Mouse (Mus musculus): ENCODE results near the gene Cept1. TPM values are rescaled to one million over a fixed set of nuclear protein-coding genes. Genes with fewer than 3 reads are reported as not detected.
"Not testable (repeated sequence)": the region's sequence is repeated elsewhere in the genome, so short reads cannot be mapped to it uniquely, and the experiment has no call there.

Cept1 gene
- total RNA-seq (2021): 10 to 100 TPM; 30.4 to 33.1 TPM
- long read RNA-seq, experiment 1, transcript Cept1-202 (9 exons, 2,814 nt): major isoform, 12 of 19 reads
- long read RNA-seq, experiment 1, partial matches to known transcripts: 2 of 19 reads
- long read RNA-seq, experiment 1, other reads (novel, unspliced or antisense): 1 of 19 reads
- long read RNA-seq, experiment 2, transcript Cept1-202 (9 exons, 2,814 nt): major isoform, 21 of 33 reads
- long read RNA-seq, experiment 2, partial matches to known transcripts: 1 of 33 reads
- long read RNA-seq, experiment 2, other reads (novel, unspliced or antisense): 9 of 33 reads

DNA sequence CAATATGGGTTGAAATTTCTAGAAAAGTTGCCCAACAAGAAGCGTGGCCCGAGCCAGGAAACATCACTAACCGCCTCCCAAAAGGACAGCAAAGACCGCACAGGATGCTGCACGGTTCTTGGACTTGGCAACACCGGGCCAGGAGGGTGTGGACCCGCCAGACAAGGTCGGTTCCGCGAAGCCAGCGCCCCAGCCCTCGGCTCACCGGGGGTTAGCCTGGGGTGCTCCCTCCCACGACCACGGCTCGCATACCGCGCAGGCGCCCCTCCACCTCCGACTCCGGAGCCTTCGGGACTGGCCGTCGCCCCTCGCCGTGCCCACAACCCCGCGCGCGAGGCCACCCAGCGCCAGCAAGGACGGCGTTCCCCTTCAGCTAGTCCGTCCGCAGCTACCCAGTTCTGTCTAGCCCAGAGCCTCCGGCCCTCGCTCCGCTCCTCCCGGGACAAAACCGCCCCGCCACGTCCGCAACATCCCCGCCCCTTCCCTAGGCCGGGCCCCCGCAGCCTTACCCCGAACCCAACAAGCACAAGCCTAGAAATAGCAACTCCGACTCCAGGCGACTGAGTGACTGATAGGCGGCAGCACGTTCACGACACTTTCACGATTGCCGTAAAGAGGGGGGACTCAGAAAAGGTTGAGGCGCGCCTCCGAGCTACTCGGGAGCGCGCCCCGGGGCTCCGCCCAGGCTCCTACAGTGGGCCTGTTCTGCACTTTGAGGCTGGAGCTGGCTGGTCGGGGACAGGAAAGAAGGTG, at the start of gene Cept1, which contains the start of gene Dram2:
Cept1 (minus strand) TSS at position 632 of the 753 bp plus-strand sequence.
Dram2 (plus strand) TSS at position 628 of the 753 bp plus-strand sequence.
- peak; percentile 61 to 82 for DNase-seq (ENCODE audit: low spot score in 2 of 2)

DNA sequence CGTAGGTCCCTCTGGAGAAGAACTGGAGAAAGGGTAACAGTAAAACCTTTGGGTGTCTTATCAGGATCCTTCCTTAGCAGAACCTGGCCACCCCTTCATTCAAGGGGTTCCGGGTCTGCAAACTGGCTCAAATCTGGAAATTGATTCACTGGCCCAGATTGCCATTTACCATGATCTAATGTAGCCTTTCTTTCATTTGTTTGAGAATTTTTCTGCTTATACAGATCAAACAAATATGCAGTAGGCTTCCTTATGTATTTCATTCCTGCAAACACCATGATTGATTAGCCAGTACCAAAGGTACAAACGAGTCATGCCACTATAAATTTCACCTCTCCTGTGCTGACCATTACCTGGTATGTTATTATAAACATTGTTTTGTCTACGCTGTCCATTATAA, 46.0 kb upstream of the Cept1 start:
- DNase-seq (ENCODE audit: low spot score in 2 of 2): not testable (repeated sequence)

DNA sequence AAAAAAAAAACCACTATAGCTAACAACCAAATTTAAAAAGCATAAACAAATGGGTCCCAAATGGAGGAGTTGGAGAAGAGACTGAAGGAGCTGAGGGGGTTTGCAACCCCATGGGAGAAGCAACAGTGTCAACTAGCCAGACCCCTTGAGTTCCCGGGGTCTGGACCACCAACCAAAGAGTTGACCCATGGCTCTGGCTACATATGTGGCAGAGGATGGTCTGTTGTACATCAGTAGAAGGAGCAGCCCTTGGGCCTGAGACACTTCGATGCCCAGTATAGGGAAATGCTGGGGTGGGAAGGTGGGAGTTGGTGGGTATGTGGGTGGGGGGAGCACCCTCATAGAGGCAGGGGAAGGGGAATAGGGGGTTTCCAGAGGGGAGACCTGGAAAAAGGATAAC, 31.7 kb upstream of the Cept1 start:
- DNase-seq (ENCODE audit: low spot score in 2 of 2): no peak

DNA sequence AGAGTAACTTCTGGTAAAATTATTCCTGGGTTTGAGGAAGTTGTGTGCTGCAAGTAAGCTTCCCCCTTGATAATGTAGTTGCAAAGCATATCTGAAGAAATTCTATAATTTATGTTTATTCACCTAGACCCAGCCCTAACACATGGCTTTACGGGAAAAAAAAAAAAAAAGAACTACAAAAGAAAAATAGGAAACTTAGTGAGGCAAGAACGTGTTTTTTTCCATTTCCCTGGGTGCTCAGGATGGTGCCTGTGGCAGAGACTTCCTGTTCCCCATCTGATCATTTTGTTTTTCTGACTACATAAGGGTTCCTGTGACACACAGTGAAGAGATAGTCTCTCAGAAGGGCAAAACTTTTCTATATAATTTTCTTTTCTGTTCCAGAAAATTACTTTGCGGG, 25.6 kb upstream of the Cept1 start:
- no peak for DNase-seq (ENCODE audit: low spot score in 2 of 2)

DNA sequence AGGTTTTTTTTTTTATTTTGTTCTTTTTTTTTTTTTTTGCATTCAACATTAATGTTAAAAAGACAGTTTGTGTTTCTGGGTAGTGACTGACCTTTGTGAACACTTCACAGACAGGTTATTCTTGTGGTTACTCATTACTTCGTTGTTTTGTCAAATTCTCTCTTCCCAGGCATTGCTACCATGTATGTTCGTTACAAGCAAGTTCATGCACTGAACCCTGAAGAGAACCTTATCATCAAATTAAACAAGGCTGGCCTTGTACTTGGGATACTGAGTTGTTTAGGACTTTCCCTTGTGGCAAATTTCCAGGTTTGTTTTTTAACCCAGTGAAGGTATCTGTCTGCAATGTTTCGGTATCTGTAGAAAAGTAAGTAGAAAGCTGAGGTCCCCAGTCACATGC, 18.3 kb upstream of the Cept1 start:
- no peak for DNase-seq (ENCODE audit: low spot score in 2 of 2)

DNA sequence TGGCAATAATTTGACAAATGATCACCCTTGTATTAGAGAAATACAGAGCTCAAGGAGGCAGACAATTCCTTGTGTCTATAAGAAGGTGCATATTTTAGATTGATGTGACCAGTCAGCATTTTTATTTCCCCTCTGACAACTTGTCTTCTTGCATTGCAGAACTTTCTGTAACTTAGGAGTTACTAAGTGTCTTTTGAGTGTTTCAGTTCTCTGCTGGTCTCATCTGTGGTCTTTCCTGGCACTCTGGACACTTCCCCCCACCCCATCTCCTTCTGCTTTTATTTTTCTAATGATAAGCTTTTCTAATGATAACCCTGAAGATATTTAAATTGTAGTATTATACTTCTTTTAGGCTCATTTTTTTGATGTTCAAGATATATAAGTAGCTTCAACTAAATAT, 10.7 kb upstream of the Cept1 start:
- no peak for DNase-seq (ENCODE audit: low spot score in 2 of 2)

DNA sequence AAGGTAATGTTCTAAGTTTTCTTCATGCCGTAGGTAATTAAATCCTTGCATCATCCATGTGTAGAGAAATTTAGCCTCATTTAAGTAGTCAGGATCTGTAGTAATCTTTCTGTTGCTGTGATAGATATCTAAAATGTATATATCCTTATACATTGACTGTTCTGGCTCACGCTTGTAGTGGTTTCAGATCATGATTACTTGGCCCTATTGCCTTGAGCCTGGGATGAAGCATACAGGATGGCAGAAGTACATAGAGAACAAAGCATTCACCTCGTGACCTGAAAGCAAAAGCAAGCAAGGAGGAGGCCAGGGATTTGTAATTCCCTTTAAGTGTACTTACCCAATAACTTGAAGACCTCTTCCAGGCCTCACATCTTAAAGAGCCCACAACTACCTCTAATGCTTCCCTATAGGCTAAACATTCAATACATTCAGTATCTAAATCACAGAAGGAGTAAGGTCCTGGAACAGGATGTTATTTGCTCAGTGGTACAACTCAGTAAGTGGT, 8.2 kb upstream of the Cept1 start:
- DNase-seq (ENCODE audit: low spot score in 2 of 2): no peak

DNA sequence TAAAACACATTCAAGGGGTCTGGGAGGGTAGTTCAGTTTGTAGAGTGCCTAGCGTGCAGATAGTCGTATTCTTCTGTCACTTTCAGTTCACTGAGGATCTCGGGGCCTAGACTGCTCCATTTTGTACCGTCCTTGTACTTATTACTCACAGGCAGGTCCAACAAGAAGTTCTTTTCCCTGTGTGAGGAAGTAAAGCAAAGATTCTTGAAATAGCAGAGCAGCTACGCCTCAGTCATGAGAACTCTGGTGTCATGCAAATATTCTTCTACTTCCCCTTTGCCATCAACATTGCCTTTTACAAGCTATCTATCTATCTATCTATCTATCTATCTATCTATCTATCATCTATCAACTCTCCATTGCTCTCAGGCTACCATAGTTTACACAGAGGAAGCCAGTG, 5.8 kb upstream of the Cept1 start:
- no peak for DNase-seq (ENCODE audit: low spot score in 2 of 2)

DNA sequence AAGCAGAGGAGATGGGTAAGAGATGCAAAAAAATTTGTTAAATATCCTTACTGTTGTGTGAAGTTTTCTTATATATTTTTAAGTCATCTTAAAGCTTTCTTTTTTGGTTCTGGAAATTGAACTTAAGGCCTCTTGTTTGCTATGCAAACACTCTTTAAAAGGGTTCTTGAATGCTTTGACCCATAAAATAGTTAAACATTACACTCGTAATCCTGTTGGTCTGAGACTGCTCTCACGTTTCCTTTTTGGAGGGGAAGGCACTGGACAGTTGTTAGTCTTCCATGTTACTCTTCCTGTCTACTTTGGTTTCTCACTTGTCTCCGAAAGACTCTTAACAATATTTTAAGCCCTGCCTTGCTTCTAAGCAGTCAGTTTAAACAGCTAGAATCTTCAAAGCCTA, 1.4 kb upstream of the Cept1 start:
- no peak for DNase-seq (ENCODE audit: low spot score in 2 of 2)

DNA sequence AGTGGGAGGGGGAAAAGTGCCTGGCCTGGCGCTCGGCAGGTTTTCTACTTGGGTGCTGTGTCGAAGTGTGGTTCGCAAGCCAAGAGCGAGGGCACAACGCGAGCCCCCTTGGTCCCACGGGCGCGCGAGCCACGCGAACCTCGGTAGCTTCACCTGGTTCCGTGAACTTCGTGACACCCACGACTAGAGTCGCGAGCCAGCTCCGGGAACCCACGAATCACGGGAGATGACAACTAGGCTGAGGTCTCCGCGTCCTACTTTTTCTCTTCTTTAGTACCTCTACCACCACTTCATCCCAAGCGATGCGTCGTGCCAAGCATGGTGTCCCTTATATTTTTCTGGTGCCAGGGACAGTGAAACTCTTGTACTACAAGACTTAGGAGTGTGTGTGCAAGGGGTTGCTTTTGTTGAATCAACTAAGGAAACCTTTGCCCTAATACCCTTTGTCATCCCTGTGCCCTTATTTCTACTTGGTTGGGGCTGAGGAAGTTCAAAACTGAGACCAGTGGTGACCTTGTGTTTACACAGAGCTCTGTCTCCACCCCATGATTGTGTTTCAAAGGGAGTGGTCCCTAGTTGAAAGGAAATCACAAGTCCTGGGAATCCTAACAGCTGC, 430 bp upstream of the Cept1 start:
- no peak for DNase-seq (ENCODE audit: low spot score in 2 of 2)

DNA sequence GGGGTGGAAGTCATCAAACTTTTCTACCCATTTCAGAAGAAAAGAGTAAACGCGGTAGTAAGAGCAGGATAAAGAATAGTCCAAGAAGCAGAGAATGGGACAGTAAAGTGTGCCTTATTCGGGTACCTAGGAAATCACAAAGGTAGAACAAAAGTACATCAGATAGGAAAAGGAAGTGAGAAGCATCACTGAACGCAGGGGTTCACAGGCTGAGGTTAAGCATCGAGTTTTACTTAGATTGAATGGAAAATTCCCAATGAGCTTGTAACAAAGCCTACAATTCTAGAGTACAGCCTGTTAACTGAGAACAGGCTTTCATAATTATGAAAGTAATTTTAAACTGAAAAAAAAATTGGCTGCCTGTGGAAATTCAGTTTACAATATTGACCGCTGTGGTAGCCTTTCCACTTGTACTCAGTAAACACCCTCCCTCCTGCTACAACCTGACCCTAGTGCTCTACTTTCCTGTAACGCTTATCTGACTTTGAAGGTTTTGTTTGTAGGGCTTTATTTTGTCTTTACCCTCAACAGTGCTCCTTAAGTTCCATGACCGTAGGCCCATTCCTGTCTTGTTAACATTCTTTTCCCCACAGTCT, 2.8 kb downstream of the Cept1 start:
- DNase-seq (ENCODE audit: low spot score in 2 of 2): no peak

DNA sequence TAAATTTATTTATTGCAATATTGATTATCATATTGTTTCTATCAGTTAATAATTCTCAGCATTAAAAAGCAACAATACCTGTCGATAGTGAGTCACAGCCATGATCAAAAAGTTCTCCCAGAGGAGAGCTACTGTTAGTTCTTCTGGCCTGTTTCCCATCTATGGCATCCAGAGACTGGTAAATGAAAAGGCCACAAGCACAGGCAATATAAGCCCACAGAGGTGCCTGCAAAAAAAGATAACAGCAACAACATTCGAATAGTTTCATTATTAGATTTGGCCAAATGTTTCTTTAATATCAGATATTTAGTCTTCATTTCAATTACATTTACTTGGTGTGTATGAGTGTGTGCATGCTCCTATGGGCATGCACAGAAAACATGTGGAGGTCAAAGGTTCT, 14.3 kb downstream of the Cept1 start:
- no peak for DNase-seq (ENCODE audit: low spot score in 2 of 2)

DNA sequence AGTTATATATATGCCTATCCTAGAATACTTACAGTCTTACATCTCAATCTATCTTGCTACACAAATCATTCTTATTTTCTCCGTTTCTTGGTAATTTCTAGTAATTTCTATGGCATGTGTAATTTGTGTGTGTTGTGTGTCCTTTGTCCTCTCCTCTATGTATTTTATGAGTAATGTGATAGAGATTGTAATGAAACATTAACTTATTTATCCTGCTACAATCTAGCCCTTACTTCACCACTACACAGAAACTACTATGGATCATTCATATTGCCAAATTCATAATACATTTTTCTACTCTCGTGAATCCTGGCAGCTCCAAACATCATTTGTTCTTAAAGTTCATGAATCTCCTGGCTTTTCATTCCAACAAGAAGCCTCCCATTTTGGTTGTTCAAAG, 19.6 kb downstream of the Cept1 start:
- no peak for DNase-seq (ENCODE audit: low spot score in 2 of 2)

DNA sequence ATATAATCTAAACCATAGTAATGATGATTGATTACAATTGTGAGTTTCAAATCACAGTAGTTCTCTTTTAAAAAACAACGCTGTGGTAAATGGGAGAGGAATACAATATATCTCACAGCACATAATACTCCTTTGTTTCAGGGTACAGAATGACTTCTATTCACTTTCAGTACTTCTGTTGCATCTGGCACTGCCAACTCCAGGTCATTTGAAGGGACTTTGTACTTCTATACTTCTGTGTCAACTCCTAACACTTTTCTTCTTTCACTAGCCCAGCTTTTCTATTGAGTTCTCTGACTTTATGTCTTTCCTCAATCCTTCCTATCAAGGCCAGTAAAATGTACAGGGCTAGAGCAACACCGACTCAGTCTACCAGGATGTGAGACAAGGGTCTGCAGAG, 21.2 kb downstream of the Cept1 start:
- no peak for DNase-seq (ENCODE audit: low spot score in 2 of 2)

DNA sequence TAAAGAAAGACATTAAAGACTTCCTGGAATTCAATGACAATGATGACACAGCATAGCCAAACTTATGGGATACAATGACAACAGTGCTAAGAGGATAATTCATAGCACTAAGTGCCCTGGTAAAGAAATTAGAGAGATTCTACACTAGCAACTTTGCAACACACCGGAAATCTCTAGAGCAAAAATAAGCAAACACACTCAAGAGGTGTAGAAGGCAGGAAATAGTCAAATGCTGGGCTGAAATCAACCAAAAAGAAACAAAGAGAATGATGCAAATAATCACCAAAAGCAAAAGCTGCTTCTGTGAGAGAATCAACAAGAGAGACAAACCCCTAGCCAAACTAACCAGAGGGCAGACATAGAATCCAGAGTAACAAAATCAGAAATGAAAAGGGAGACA, 24.9 kb downstream of the Cept1 start:
- DNase-seq (ENCODE audit: low spot score in 2 of 2): no peak

DNA sequence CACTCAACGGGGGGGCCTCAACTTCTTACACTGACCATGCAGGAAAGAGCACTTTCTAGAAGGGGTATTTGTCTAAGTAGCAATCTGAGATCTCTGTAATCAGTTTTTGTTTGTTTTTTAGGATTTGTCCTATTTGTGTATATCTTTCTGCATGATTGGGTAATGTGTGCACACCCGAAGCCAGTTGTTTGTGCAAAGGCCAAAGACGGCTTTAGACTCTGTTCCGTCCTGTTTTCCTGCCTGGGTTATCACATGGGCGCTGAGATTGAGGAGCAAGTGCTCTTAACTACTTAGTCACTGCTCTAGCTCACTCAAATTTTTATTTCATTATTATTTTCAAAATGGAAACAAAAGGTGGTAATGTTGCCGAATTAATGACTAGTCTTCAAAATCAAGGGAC, 32.6 kb downstream of the Cept1 start:
- no peak for DNase-seq (ENCODE audit: low spot score in 2 of 2)

DNA sequence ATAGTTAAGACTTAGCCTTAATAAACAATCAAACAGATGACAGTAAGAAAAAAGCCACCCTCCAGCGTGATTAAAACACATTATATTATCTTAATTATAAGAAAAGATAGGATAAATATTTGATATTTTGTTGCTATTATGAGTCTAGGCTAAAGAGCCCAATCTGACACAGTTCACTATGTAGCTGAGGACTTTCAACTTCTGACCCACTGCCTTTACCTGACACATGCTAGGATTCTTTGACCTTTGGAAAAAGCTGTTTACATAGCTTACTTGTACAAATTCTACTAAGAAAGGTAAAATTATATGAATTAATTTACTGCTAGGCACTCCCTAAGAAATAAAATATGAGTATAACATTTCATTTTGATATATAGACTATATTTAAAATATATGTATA, 36.9 kb downstream of the Cept1 start:
- no peak for DNase-seq (ENCODE audit: low spot score in 2 of 2)

DNA sequence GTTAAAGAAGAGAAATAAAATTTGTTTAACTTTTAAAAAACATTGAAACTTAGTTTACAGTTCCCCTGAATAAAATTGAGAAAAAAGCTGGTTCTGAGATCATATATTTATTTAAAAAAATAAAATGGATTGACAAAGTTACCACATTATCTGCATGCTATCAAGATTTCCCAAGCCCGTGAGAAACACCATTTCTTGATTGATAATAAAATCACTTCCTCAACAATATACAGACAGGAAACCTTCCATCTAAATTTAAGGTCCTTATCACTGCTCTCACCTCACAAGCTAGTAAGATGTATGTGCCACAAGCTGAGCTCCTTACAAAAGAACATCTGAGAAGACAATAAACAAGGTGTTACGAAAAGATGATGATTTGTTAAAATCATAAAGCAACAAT, 44.7 kb downstream of the Cept1 start:
- DNase-seq (ENCODE audit: low spot score in 2 of 2): no peak

DNA sequence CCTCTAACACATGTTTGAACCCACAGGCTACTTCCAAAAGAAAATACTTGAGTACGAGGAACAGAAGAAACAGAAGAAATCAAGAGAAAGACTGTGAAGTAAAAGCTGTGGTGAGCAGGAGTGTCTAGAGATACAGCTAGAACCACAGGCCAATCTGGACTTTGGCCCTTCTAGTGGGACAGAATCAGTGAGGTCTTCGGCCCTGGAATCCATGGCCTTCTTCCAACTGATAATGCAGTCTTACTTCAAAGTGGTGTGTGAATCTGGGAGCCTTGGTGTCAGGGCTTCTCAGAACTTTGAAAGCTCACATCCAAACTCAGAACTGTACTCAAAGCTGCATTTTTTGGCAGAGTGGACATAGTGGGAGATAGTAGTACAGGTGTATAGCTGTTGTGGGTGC, 47.1 kb downstream of the Cept1 start:
- no peak for DNase-seq (ENCODE audit: low spot score in 2 of 2)

DNA sequence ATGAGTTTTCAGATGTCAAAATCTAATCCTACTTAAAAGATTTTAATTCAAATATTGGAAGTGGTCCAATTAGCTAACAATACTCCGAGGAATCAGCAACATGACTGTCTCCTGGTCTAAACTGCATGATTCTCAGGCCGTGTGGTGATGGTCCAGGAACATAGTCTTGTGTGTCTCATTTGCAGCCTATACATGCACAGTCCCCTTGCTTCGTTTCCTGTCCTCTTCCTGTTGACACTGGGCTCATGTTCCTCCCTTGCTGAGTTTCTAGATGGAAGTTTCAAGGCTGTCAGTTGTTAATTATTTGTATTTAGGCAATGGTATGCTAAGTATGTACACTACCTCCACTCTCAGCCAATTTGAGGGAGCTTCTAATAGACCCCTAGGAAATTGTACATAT, 50.6 kb downstream of the Cept1 start:
- DNase-seq (ENCODE audit: low spot score in 2 of 2): no peak

DNA sequence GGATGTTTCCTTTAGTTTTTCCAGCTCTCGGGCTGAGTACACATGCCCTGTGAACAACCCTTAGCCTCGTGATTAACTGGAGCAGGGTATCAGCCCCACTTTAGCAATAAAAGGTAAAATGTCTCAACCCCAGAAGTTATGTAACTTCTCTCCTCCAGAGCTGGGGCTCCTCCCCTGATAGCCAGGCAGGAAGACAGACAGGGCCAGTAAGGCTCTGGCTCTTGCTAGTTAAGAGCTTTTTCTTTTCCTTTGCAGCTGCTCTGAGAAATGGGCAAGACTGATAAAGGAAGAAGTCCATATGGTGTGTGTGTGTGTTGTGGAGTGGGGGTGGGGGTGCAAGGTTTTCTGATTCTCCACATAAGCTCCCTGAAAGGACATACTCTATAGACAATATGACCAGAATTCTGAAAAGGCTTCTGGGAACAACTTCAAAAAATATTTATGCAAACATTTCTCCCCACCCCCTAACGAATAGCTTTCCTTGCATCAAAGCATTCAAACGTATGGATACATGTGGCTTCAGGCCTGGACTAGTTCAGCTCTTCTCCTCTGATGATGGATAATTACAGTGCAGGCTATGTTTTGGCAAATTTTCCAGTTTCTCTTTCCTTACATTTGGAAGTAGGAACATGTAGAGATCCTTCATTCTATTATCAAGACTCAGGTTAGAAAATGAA, 51.4 kb downstream of the Cept1 start:
- no peak for DNase-seq (ENCODE audit: low spot score in 2 of 2)
